Mouse (Mus musculus): ENCODE measurements around the gene Chp1.

Gene Chp1

GRCm38 (mm10) chr2:119621302-119621701 lies 73.8 kb downstream of the Chp1 start:
- DNase-seq (ENCODE audit: low spot score in 2 of 2), result no peak

All from heart, adult 9 months (tissue).